Mouse (Mus musculus) kidney, adult 10 weeks (tissue): Measurements from ENCODE around the gene Cyp2d9. TPM values are rescaled to one million over a fixed set of nuclear protein-coding genes. Genes with fewer than 3 reads are reported as not detected.

ENCODE experiments used
- polyA plus RNA-seq: library from polyadenylated mRNA; stranded (reverse); fragments of 350-450 nt; fragmentation: Illumina TruSeq; extraction: RNeasy Lipid Tissue Mini Kit (QIAGEN cat#74804); gene quantifications from one replicate; pipeline ENCODE4 v1.2.3, GENCODE M21; 2014; ENCODE audit warnings: low read depth, low replicate concordance

Cyp2d9 gene
- 7.8 TPM for polyA plus RNA-seq

DNA sequence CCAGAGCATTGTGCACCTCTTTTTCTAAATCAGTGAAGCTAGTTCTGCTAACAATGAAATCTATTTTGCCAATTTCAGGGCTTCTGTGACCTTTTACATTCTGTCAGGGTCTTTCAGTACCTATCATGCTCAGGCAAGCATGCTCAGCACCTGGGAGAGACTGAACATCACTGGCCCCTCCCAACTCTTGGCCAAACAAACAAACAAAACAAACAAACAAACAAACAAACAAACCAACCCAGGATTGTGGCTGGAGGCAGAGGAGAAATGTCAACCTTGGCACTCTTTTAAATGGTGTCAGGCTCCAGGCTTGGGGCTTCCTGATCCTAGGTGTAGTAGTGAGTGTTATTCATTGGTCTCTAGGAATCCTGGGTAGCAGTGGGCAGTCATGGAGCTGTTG, at the start of gene Cyp2d9:
Cyp2d9 (plus strand) TSS at position 301 of the 400 bp plus-strand sequence.

DNA sequence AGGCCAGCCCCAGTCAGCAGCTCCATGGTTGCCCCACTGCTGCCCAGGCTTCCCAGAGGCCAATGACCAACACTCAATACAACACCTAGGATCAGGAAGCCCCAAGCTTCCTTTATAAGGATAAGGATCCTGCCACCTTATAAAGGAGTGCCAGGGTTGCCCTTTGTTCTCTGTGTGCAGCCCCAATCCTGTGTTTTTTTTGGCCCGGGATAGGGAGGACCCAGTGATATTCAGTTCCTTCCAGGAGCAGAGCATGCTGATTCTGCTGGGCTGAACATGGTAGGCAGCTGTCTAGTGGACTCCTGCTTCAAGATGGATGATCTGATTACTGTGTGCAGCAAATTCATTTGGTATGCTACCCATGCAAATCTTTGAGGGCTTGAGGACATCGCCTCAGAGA, 39.3 kb upstream of the Cyp2d9 start, which contains the start of gene Cyp2d11:
Cyp2d11 (minus strand) TSS at position 101 of the 400 bp plus-strand sequence.

DNA sequence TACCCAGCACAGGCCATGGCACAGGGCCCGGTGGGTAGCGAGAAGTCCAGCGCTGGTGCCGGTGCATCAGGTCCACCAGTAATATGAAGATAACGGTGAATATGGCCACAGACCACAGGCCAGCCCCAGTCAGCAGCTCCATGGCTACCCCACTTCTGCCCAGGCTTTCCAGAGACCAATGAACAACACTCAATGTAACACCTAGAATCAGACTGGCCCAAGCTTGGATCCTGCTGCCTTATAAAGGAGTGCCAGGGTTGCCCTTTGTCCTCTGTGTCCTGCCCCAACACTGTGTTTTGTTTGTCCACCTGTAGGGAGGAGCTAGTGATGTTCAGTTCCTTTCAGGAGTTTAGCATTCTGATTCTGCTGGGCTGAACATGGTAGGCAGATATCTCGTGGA, 26.3 kb upstream of the Cyp2d9 start, which contains the start of gene Cyp2d10:
Cyp2d10 (minus strand) TSS at position 215 of the 400 bp plus-strand sequence.

Other genes with a start within 250 kb of the Cyp2d9 start
- gene Shisa8, start 220.6 kb upstream of the Cyp2d9 start, polyA plus RNA-seq = not detected
- gene Tnfrsf13c, start 209.1 kb upstream of the Cyp2d9 start, polyA plus RNA-seq = not detected
- gene Cenpm, start 188.7 kb upstream of the Cyp2d9 start, polyA plus RNA-seq = not detected
- not detected for gene 1500009C09Rik, start 181.0 kb upstream of the Cyp2d9 start, polyA plus RNA-seq
- 0.20 TPM for gene Sept3, start 158.5 kb upstream of the Cyp2d9 start, polyA plus RNA-seq
- not detected for gene Wbp2nl, start 134.5 kb upstream of the Cyp2d9 start, polyA plus RNA-seq
- 25.8 TPM for gene Naga, start 94.5 kb upstream of the Cyp2d9 start, polyA plus RNA-seq
- 0.32 TPM for gene Pheta2, start 94.5 kb upstream of the Cyp2d9 start, polyA plus RNA-seq
- 46.6 TPM for gene Smdt1, start 94.5 kb upstream of the Cyp2d9 start, polyA plus RNA-seq
- gene Ndufa6, start 79.1 kb upstream of the Cyp2d9 start, polyA plus RNA-seq = 528 TPM
- 12.2 TPM for gene Cyp2d22, start 53.2 kb upstream of the Cyp2d9 start, polyA plus RNA-seq
- not detected for gene Cyp2d11, start 39.4 kb upstream of the Cyp2d9 start, polyA plus RNA-seq
- gene Cyp2d10, start 26.2 kb upstream of the Cyp2d9 start, polyA plus RNA-seq = not detected
- gene Cyp2d12, start 121.6 kb downstream of the Cyp2d9 start, polyA plus RNA-seq = 54.9 TPM
- gene Cyp2d34, start 187.5 kb downstream of the Cyp2d9 start, polyA plus RNA-seq = not detected